Mouse (Mus musculus) megakaryocyte, embryonic 14.5 days (primary cell): ENCODE data around the gene Foxo3. TPM values are rescaled to one million over a fixed set of nuclear protein-coding genes. Genes with fewer than 3 reads are reported as not detected.

ENCODE experiments used
- H3K27me3 ChIP-seq: replicated peaks from 2 replicates; pipeline ENCODE3; 2012; ENCODE audit warnings: inconsistent platforms
- H3K36me3 ChIP-seq: replicated peaks from 2 replicates; pipeline ENCODE3; 2012; ENCODE audit warnings: low read length, inconsistent platforms, mixed read lengths
- H3K4me1 ChIP-seq: 2 replicates; pipeline ENCODE4 v1.6.1; 2012; ENCODE audit warnings: inconsistent platforms
- H3K4me3 ChIP-seq: replicated peaks from 2 replicates; pipeline ENCODE3; 2012; ENCODE audit warnings: moderate library complexity, mild to moderate bottlenecking, inconsistent platforms
- H3K9me3 ChIP-seq: 2 replicates; pipeline ENCODE4 v1.6.1; 2012; ENCODE audit warnings: inconsistent platforms
- FLI1 ChIP-seq: IDR thresholded peaks from 2 replicates; pipeline ENCODE4 v1.6.1; 2012; ENCODE audit warnings: low read length, inconsistent platforms, mixed read lengths
- GATA1 ChIP-seq: IDR thresholded peaks from 3 replicates; pipeline ENCODE4 v1.6.1; 2012; ENCODE audit warnings: mixed read lengths, low read length, inconsistent platforms, borderline replicate concordance
- polyA plus RNA-seq: library from polyadenylated mRNA; stranded (reverse); fragments of >175 nt; gene quantifications from 2 replicates; pipeline ENCODE4 v1.2.3, GENCODE M21; 2012; ENCODE audit warnings: low replicate concordance; ENCODE audit not compliant: insufficient read depth

The Foxo3 gene
- polyA plus RNA-seq, 1 experiment = 14.8 TPM

DNA sequence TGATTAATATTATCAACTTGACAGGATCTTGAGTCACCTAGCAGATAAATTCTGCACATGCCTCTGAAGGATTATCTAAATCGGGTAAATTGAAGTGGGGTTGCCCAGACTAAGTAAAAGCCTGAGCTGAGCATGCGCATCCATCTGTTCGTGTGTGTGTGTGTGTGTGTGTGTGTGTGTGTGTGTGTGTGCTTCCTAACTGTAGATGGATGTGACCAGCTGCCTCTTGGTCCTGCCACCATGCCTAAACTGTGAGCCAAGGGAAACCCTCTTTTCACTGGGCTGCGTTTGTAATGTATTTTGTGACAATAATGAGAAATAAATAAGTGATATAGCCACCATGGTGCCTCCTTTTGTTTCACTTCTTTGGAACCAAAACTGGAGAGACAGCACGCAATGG lies 102.3 kb downstream of the Foxo3 start:
- H3K27me3 ChIP-seq = no peaks in the 10 kb centered on the region
- TF ChIP-seq GATA1 (no peak), FLI1 (no peak)
- H3K9me3 ChIP-seq = no peaks in the 10 kb centered on the region
- peaks cover 9% of the 10 kb centered on the region for H3K36me3 ChIP-seq
- H3K4me1 ChIP-seq = peaks cover 55% of the 10 kb centered on the region
- H3K4me3 ChIP-seq = no peak overlapping the region

DNA sequence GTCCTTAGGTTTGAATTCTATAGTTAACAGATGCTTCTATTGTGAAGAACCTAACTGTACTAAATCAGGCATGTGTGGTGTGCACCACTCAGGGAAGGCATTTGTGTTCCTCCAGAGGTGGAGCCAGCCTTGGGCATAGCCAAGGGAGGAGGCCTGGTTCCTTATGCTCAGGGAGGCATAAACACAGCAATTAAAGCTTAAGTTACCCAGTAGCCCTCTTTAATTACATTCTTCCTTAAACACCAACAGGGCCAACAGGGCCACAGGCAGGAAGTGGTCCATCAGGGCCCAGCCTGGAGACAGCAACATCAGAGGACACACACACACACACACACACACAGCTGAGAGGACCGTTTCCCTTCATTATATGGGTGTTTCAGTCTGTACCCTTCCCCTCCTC lies 102.7 kb downstream of the Foxo3 start:
- no peaks in the 10 kb centered on the region for H3K9me3 ChIP-seq
- no peaks in the 10 kb centered on the region for H3K27me3 ChIP-seq
- no peak overlapping the region for H3K4me3 ChIP-seq
- peaks cover 4% of the 10 kb centered on the region for H3K36me3 ChIP-seq
- H3K4me1 ChIP-seq = peaks cover 58% of the 10 kb centered on the region
- TF ChIP-seq FLI1 = no peak
- no peak for TF ChIP-seq GATA1

DNA sequence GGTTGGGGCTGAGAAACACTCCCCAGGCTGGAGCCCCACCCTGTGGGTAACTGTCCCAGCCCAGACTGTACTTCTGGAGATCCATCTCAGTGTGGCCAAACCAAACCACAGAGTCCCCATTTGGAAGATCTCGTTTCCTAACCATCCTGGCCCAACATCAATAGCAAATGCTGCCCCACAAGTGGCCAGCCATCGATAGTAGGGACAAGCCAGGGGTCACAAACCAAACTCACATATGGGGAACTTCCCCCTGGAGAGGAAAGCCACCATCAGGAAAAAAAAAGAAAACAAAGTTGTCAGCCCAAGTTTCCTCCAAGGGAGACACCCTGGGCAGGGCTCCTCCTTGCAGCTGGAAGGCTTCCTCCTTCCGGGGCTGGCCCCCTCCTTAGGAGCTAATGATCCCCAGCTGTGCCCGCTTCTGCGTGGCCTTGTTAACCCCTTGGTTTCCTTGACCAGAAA lies 105.6 kb downstream of the Foxo3 start:
- TF ChIP-seq FLI1 (no peak), GATA1 (no peak)
- no peaks in the 10 kb centered on the region for H3K27me3 ChIP-seq
- no peaks in the 10 kb centered on the region for H3K36me3 ChIP-seq
- H3K9me3 ChIP-seq = no peaks in the 10 kb centered on the region
- peak overlapping the region; percentile 42 for H3K4me3 ChIP-seq
- H3K4me1 ChIP-seq = peaks cover 63% of the 10 kb centered on the region

DNA sequence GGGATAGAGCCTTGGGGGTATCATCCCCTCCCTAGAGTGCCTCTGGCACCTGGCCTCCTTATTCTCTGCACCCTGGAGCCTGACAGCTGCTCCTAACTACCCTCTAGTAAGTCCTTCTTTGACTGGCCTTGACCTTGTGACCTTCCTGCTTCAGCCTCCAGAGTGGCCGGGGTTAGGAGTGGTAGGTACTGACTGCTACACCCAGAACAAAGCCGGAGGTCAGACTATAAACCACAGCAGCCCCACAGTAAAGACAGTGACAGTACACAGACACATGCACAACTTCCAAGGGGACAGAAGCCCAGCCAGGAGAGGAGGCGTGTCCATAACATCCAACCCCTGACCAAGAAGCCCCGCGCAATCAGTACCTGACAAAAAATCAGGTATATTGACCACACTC lies 106.4 kb downstream of the Foxo3 start:
- no peaks in the 10 kb centered on the region for H3K9me3 ChIP-seq
- H3K4me3 ChIP-seq = no peak overlapping the region
- no peaks in the 10 kb centered on the region for H3K36me3 ChIP-seq
- H3K27me3 ChIP-seq = no peaks in the 10 kb centered on the region
- TF ChIP-seq FLI1 (no peak), GATA1 (no peak)
- peaks cover 63% of the 10 kb centered on the region for H3K4me1 ChIP-seq

DNA sequence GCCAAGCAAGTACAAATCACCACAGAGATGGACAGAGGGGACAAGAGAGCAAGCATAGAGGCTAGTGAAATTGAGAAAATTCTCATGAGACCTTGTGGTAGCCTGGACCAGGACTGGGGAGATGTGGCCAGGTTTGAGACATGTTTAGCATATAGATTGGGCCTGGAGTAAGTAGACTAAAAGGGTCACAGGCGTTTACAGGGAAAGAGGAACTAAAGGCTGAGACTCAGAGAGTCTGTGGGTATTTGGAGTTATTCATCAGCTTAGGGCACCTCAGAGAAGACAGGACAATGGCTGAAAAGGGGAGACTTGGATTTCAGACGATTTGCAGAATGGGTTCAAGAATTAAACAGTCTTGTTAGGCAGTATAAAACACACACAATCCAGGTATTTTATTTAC lies 121.8 kb downstream of the Foxo3 start:
- Histone ChIP-seq H3K36me3 (peaks cover 5% of the 10 kb centered on the region), H3K9me3 (peaks cover 31% of the 10 kb centered on the region), H3K27me3 (peaks cover 12% of the 10 kb centered on the region), H3K4me1 (peaks cover 10% of the 10 kb centered on the region; the same call in 1 of the 2 replicates), H3K4me3 (no peak overlapping the region)
- no peak for TF ChIP-seq GATA1
- TF ChIP-seq FLI1 = no peak

DNA sequence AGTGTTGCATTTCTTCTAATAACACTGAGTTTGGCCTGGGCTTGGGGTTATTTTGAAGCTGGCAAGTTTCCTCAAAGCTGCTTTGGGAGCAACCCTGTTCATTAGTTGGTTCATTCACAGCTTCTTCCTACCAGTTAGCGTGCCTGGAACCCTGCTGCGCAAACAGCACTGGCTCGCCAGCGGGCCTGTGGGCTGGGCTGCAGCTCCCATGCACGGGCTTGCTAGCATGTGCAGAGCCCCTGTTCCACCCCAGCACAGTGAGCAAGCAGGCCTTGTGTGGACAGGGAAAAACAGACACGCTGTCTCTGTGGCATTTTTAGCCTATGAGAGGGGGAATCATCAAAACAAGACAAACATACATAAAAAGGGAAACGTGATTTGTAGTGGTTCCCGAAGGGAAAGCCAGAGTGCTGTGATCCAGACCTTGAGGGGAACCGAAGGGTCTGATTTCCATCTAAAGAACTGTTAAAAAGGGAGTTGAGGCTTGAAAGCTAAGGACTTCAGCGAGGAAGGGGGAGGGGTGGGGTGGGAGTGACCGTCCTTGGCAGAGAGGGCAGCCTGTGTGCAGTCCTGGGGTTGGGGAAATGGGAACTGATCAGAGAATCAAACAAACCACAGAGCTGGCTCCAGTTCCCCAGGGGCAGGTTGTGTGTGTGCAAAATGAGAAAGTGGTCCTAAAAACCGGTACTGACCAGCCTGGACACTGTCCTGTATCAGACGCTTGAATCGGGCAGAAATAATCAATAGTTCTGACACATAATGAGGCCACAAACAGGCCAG lies 123.9 kb downstream of the Foxo3 start:
- Histone ChIP-seq H3K4me3 (no peak overlapping the region), H3K36me3 (no peaks in the 10 kb centered on the region), H3K4me1 (peaks cover 10% of the 10 kb centered on the region; the same call in 1 of the 2 replicates), H3K27me3 (peaks cover 19% of the 10 kb centered on the region), H3K9me3 (peaks cover 22% of the 10 kb centered on the region)
- TF ChIP-seq GATA1 (no peak), FLI1 (no peak)

DNA sequence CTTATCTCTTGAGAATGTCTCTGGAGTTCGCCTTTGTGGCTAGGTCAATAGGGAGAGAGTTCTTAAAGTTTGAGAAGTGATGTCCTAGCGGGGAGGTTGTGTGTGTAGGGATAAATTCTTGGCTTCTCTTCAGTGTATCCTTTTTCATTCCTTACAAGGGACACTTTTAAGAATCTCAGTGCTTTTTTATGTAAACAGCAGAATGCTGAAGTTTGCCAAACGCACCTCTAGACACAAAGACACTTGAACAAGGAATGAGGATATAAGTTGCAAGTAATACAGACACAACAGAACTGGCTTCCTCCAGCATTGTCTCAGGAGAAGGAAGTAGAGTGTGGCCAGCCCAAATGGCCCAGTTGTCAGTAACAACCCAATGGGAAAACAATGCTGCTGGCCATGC lies 126.8 kb downstream of the Foxo3 start:
- Histone ChIP-seq H3K4me1 (peaks cover 8% of the 10 kb centered on the region), H3K4me3 (no peak overlapping the region), H3K36me3 (no peaks in the 10 kb centered on the region), H3K9me3 (peaks cover 10% of the 10 kb centered on the region), H3K27me3 (peaks cover 32% of the 10 kb centered on the region)
- no peak for TF ChIP-seq FLI1
- no peak for TF ChIP-seq GATA1

DNA sequence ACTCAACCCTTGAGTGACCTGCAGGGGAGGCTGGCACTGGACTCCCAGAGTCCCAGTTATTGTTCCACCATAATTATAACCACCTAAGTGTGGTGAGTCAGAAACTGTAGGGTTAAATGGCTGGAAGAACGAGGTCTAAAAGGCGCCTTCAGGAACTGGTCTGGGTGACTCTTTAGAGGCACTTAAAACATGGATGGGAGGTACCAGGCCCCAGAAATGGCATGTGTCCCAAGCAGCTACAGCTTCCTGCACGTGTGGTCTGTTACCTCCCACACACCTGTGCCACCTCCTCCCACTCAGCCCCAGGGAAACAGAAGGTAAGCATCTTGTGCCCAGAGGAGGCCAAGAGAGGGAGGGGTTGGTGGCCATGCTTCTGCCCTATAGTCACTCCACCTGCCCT lies 128.2 kb downstream of the Foxo3 start:
- peaks cover 34% of the 10 kb centered on the region for H3K27me3 ChIP-seq
- H3K9me3 ChIP-seq = no peaks in the 10 kb centered on the region
- H3K4me3 ChIP-seq = no peak overlapping the region
- TF ChIP-seq FLI1 = no peak
- no peak for TF ChIP-seq GATA1
- H3K36me3 ChIP-seq = no peaks in the 10 kb centered on the region
- H3K4me1 ChIP-seq = peaks cover 16% of the 10 kb centered on the region

DNA sequence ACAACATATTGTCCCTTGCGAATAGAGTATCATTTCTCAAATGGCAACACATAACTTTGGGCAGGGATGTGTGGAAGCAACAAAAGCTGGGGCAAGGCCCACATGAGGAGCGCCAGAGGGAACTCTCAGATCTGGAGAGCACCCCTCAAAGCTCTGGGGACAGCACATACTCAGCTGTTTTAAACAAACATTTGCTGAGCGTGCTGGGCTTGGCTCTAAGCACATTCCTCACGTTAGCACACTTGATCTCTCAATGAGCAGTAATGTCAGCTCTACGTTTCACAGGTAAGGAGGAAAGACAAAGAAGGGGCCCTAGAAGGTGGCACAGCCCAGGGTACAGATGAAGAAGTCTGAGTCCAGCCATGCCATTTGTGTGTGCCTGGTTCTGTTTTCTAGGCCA lies 131.3 kb downstream of the Foxo3 start:
- Histone ChIP-seq H3K36me3 (no peaks in the 10 kb centered on the region), H3K4me1 (peaks cover 16% of the 10 kb centered on the region), H3K9me3 (no peaks in the 10 kb centered on the region), H3K4me3 (no peak overlapping the region), H3K27me3 (peaks cover 35% of the 10 kb centered on the region)
- TF ChIP-seq FLI1 = no peak
- TF ChIP-seq GATA1 = no peak

DNA sequence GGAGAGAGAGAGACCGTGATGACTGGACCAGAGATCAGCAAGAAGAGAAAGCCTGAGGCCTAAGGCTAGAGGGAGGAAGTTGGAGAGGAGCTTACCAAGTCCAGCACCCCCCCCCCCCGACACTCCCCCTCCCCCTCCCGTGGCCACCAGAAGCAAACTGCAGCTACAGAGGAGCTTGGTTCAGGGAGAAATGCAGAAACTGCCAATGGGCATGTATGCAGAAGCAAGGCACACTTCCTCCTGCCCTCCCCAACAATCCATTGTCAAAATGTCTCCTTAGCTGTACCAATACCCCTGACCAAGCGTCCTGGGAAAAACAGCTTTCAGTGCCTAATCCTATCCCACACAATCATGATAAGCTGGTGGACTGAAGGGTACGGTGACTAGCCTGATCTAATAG lies 131.8 kb downstream of the Foxo3 start:
- peaks cover 16% of the 10 kb centered on the region for H3K4me1 ChIP-seq
- peaks cover 33% of the 10 kb centered on the region for H3K27me3 ChIP-seq
- no peaks in the 10 kb centered on the region for H3K9me3 ChIP-seq
- TF ChIP-seq GATA1 (no peak), FLI1 (no peak)
- H3K36me3 ChIP-seq = no peaks in the 10 kb centered on the region
- no peak overlapping the region for H3K4me3 ChIP-seq
